In genomic region chr3:146102049-146102448, GRCm38 (mm10) we compare ENCODE assay signal across 15 mouse cellular contexts. TPM values are rescaled to one million over a fixed set of nuclear protein-coding genes. Genes with fewer than 3 reads are reported as not detected.
A peak's percentile ranks its signal among the peaks of the same experiment; 100 is the strongest.
DNase-seq lines count a peak whose midpoint lies in the region; ATAC-seq and TF ChIP-seq lines count a peak whose summit lies in the region.
"Had no signal": no experiment of that assay in that cellular context is flagged by ENCODE, and none has a peak within 500 bp of the region (broad histone marks: within the 10 kb centered on the region; RNA-seq: fewer than 3 reads in every experiment).

No protein-coding gene starts in this region.

- DNase-seq in gastrocnemius, adult 2 months = no peak
- DNase-seq in gastrocnemius, postnatal 4 days (ENCODE audit: low spot score in 2 of 2) = no peak
- DNase-seq in lung, postnatal 0 days (ENCODE audit: low spot score) = no peak
- no peak for DNase-seq in lung, adult 18-20 months
- peak; percentile 60 for DNase-seq in R1 (ENCODE audit: low read depth, low spot score)
- no peak for DNase-seq in stomach, postnatal 0 days (ENCODE audit: low spot score)
- DNase-seq in ovary, postnatal 10 days (ENCODE audit: low spot score) = no peak

- 49% methylated on average over 6 of the region's 6 CpGs for WGBS in lung, postnatal 0 days
- WGBS in stomach, postnatal 0 days = 53% methylated on average over 6 of the region's 6 CpGs
- WGBS in hindbrain, embryonic 12.5 days = 60% methylated on average over 6 of the region's 6 CpGs

- no peaks in the 10 kb centered on the region for H3K36me3 ChIP-seq in lung, postnatal 0 days (ENCODE audit: insufficient read depth, low read length)
- H3K36me3 ChIP-seq in stomach, postnatal 0 days (ENCODE audit: control insufficient read depth, insufficient read depth, low read length) = no peaks in the 10 kb centered on the region
- H3K36me3 ChIP-seq in hindbrain, embryonic 12.5 days = no peaks in the 10 kb centered on the region
- H3K36me3 ChIP-seq: embryonic facial prominence, embryonic 13.5 days; G1E had no signal

- no peaks in the 10 kb centered on the region for H3K9me3 ChIP-seq in lung, postnatal 0 days (ENCODE audit: low read length)
- no peaks in the 10 kb centered on the region for H3K9me3 ChIP-seq in stomach, postnatal 0 days (ENCODE audit: control insufficient read depth, low read length)
- H3K9me3 ChIP-seq in hindbrain, embryonic 12.5 days (replicated peaks) = no peaks in the 10 kb centered on the region
- H3K9me3 ChIP-seq: embryonic facial prominence, embryonic 13.5 days had no signal

- H3K9ac ChIP-seq in lung, postnatal 0 days (replicated peaks; ENCODE audit: low read depth) = no peak overlapping the region
- H3K9ac ChIP-seq in stomach, postnatal 0 days (ENCODE audit: low read length) = no peak overlapping the region
- H3K9ac ChIP-seq in hindbrain, embryonic 12.5 days = no peak overlapping the region
- H3K9ac ChIP-seq: embryonic facial prominence, embryonic 13.5 days had no signal

- no peak for TF ChIP-seq EP300 in lung, postnatal 0 days (IDR thresholded peaks at IDR 0.05)
- no peak for TF ChIP-seq EP300 in stomach, postnatal 0 days (optimal IDR thresholded peaks at IDR 0.05)

- H3K4me1 ChIP-seq in lung, postnatal 0 days (ENCODE audit: insufficient read depth, low read depth, low read length) = no peaks in the 10 kb centered on the region
- no peaks in the 10 kb centered on the region for H3K4me1 ChIP-seq in stomach, postnatal 0 days (replicated peaks; ENCODE audit: control insufficient read depth, insufficient read depth)
- no peaks in the 10 kb centered on the region for H3K4me1 ChIP-seq in hindbrain, embryonic 12.5 days

- H3K27me3 ChIP-seq in lung, postnatal 0 days (replicated peaks; ENCODE audit: insufficient read depth, low read length) = no peaks in the 10 kb centered on the region
- no peaks in the 10 kb centered on the region for H3K27me3 ChIP-seq in stomach, postnatal 0 days (ENCODE audit: control insufficient read depth, insufficient read depth, low read length)
- no peaks in the 10 kb centered on the region for H3K27me3 ChIP-seq in hindbrain, embryonic 12.5 days
- H3K27me3 ChIP-seq: embryonic facial prominence, embryonic 13.5 days had no signal

- no peak overlapping the region for H3K4me2 ChIP-seq in lung, postnatal 0 days (replicated peaks; ENCODE audit: low read depth, low read length)
- H3K4me2 ChIP-seq in stomach, postnatal 0 days (replicated peaks; ENCODE audit: low read depth) = no peak overlapping the region
- H3K4me2 ChIP-seq in hindbrain, embryonic 12.5 days (replicated peaks) = no peak overlapping the region
- H3K4me2 ChIP-seq: embryonic facial prominence, embryonic 13.5 days had no signal

- no peak overlapping the region for H3K27ac ChIP-seq in gastrocnemius, adult 2 months
- H3K27ac ChIP-seq in lung, postnatal 0 days (ENCODE audit: low read length) = no peak overlapping the region
- H3K27ac ChIP-seq in stomach, postnatal 0 days (replicated peaks) = no peak overlapping the region
- H3K27ac ChIP-seq in hindbrain, embryonic 12.5 days = no peak overlapping the region
- H3K27ac ChIP-seq: embryonic facial prominence, embryonic 13.5 days had no signal

- peak; percentile 53 for TF ChIP-seq CTCF in gastrocnemius, adult 2 months (IDR thresholded peaks at IDR 0.05)
- TF ChIP-seq CTCF in lung, postnatal 0 days (IDR thresholded peaks at IDR 0.05) = peak; percentile 32; the same call in 1 of the 2 replicates
- TF ChIP-seq CTCF in stomach, postnatal 0 days (IDR thresholded peaks at IDR 0.05; ENCODE audit: low read depth) = peak; percentile 47

- intact Hi-C loops in gastrocnemius, adult 2 months (cut with DNase I) = loop anchor here (10.0 kb wide), 1 partner anchor 73 kb away; no protein-coding TSS in a partner anchor

- ATAC-seq in lung, postnatal 0 days = no peak
- ATAC-seq in stomach, postnatal 0 days (ENCODE audit: low FRiP score, low TSS enrichment) = no peak
- ATAC-seq in hindbrain, embryonic 12.5 days (ENCODE audit: low FRiP score) = no peak

- no peak overlapping the region for H3K4me3 ChIP-seq in gastrocnemius, adult 2 months
- no peak overlapping the region for H3K4me3 ChIP-seq in lung, postnatal 0 days (ENCODE audit: low read depth, low read length)
- H3K4me3 ChIP-seq in stomach, postnatal 0 days (ENCODE audit: low read depth, low read length) = no peak overlapping the region
- H3K4me3 ChIP-seq in hindbrain, embryonic 12.5 days = no peak overlapping the region
- H3K4me3 ChIP-seq: embryonic facial prominence, embryonic 13.5 days had no signal

RNA-seq across cellular contexts. Expression of gene Wdr63, which starts 5.9 kb away (rescaled TPM):
- total RNA-seq in gastrocnemius, adult 2 months (2021) = not detected
- total RNA-seq in gastrocnemius, postnatal 4 days (2021) = not detected
- 2.7 and 2.9 TPM in 2 replicates for polyA plus RNA-seq in lung, postnatal 0 days (2015; fragmentation: Nextera tagmentation; extraction: Ambion mirVana)
- polyA plus RNA-seq in stomach, postnatal 0 days (2015; fragmentation: Nextera tagmentation; extraction: Ambion mirVana) = 0.62 and 0.72 TPM in 2 replicates
- polyA plus RNA-seq in hindbrain, embryonic 12.5 days (2016; fragmentation: Nextera tagmentation; extraction: Ambion mirVana) = 1.8 TPM in 2 replicates
- total RNA-seq: G1E had no signal
- polyA plus RNA-seq: G1E; heart, embryonic 14.5 days; intestine, embryonic 14.5 days; liver, embryonic 16.5 days; stomach, embryonic 14.5 days had no signal

RNA-seq across cellular contexts. Expression of gene Mcoln3, which starts 15.2 kb away (rescaled TPM):
- total RNA-seq in gastrocnemius, adult 2 months (2021) = not detected
- total RNA-seq in gastrocnemius, postnatal 4 days (2021) = under 1 TPM in 1 of 2 experiments, not detected in 1; 0.13 TPM
- 0.52 and 0.55 TPM in 2 replicates for polyA plus RNA-seq in lung, postnatal 0 days (2015; fragmentation: Nextera tagmentation; extraction: Ambion mirVana)
- polyA plus RNA-seq in stomach, postnatal 0 days (2015; fragmentation: Nextera tagmentation; extraction: Ambion mirVana) = not detected in 2 replicates
- polyA plus RNA-seq in hindbrain, embryonic 12.5 days (2016; fragmentation: Nextera tagmentation; extraction: Ambion mirVana) = 2.3 and 4.4 TPM in 2 replicates
- total RNA-seq: G1E; left cerebral cortex, adult 18-20 months had no signal
- polyA plus RNA-seq: G1E had no signal

RNA-seq across cellular contexts. Expression of gene Mcoln2, which starts 47.6 kb away (rescaled TPM):
- total RNA-seq in gastrocnemius, adult 2 months (2021) = under 1 TPM in 1 of 2 experiments, not detected in 1; 0.74 TPM
- total RNA-seq in gastrocnemius, postnatal 4 days (2021) = under 1 TPM; 0.47 to 0.54 TPM
- 0.25 and 0.27 TPM in 2 replicates for polyA plus RNA-seq in lung, postnatal 0 days (2015; fragmentation: Nextera tagmentation; extraction: Ambion mirVana)
- 1.9 TPM in 2 replicates for polyA plus RNA-seq in stomach, postnatal 0 days (2015; fragmentation: Nextera tagmentation; extraction: Ambion mirVana)
- polyA plus RNA-seq in hindbrain, embryonic 12.5 days (2016; fragmentation: Nextera tagmentation; extraction: Ambion mirVana) = 0.35 and 1.1 TPM in 2 replicates
- total RNA-seq: left cerebral cortex, adult 18-20 months had no signal
- polyA plus RNA-seq: G1E had no signal
